8 mouse cellular contexts compared by ENCODE assay signal in the genomic region with DNA sequence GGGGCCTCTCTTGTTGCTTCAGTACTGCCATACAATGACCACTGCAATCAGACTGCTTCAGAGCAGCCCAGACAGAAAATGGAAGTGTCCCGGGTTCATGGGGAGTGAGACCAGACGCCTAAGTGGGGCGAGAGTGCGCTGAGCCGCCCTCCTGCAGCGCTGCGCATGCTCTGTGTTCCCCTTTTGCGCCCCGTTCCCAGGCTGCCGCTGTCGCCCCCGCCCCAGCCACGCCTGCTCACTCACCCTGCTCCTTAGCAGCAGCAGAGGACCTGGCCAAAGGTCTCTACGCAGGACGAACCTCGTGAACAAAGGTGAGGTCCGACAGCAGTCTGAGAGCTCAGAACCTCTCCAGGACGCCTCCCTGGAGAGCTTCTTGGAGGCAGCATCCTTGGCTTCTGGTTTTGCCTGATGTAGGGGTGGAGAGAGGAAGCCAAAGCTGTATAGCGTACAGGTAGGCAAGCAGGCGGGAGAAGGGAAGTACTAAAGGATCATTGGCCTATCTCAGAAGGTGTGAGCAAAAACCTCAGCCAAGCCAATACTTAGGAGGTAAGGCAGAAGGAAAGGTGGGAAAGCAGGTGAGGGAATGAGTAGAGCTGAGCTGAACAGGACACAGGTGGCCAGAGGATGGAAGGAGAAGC. TPM values are rescaled to one million over a fixed set of nuclear protein-coding genes. Genes with fewer than 3 reads are reported as not detected.
DNase-seq lines count a peak whose midpoint lies in the region; ATAC-seq and TF ChIP-seq lines count a peak whose summit lies in the region.

A gene (plus strand): TSS at position 217 of the 638 bp plus-strand sequence.

- ATAC-seq in heart, embryonic 12.5 days (ENCODE audit: insufficient number of reproducible peaks, low FRiP score) = no peak
- no peak for ATAC-seq in forebrain, embryonic 13.5 days

- WGBS in heart, embryonic 12.5 days = 9% methylated on average over 20 of the region's 20 CpGs
- 18% methylated on average over 18 of the region's 20 CpGs for WGBS in forebrain, embryonic 13.5 days

- peak within 1 kb of the TSS; percentile 68 for H3K4me2 ChIP-seq in heart, embryonic 12.5 days
- peak within 1 kb of the TSS; percentile 57 for H3K4me2 ChIP-seq in forebrain, embryonic 13.5 days
- peak within 1 kb of the TSS; percentile 38 for H3K4me2 ChIP-seq in myocyte (ENCODE audit: low read depth)

- DNase-seq in heart, postnatal 36 days = no peak
- peak; percentile 8 for DNase-seq in R1 (ENCODE audit: low read depth, low spot score)
- peak; percentile 3 to 49 for DNase-seq in kidney, postnatal 36 days
- no peak for DNase-seq in gastrocnemius, postnatal 4 days (ENCODE audit: low spot score in 2 of 2)
- DNase-seq in gastrocnemius, adult 8-10 months (ENCODE audit: low spot score in 2 of 2) = no peak

- H3K4me1 ChIP-seq in heart, embryonic 12.5 days (replicated peaks) = no peaks in the 10 kb centered on the region
- no peaks in the 10 kb centered on the region for H3K4me1 ChIP-seq in forebrain, embryonic 13.5 days

- H3ac ChIP-seq in myocyte (ENCODE audit: control insufficient read depth, insufficient read length) = no peak within 1 kb of the TSS

- H3K27ac ChIP-seq in heart, embryonic 12.5 days (ENCODE audit: poor library complexity, severe bottlenecking) = no peak within 1 kb of the TSS
- H3K27ac ChIP-seq in forebrain, embryonic 13.5 days = no peak within 1 kb of the TSS

- no peaks in the 10 kb centered on the region for H3K36me3 ChIP-seq in heart, embryonic 12.5 days
- H3K36me3 ChIP-seq in forebrain, embryonic 13.5 days (ENCODE audit: poor library complexity, severe bottlenecking) = no peaks in the 10 kb centered on the region
- no peaks in the 10 kb centered on the region for H3K36me3 ChIP-seq in myocyte (ENCODE audit: control insufficient read depth, insufficient read depth)

- peak within 1 kb of the TSS; percentile 30 for H3K4me3 ChIP-seq in heart, embryonic 12.5 days
- H3K4me3 ChIP-seq in forebrain, embryonic 13.5 days = peak within 1 kb of the TSS; percentile 32
- H3K4me3 ChIP-seq in myocyte = no peak within 1 kb of the TSS

- H3K27me3 ChIP-seq in heart, embryonic 12.5 days (replicated peaks) = peaks cover 32% of the 10 kb centered on the region
- 0 out of 2 replicates have a peak, but pooled peaks cover 3% of the 10 kb centered on the region for H3K27me3 ChIP-seq in forebrain, embryonic 13.5 days
- H3K27me3 ChIP-seq in myocyte (ENCODE audit: control insufficient read depth, insufficient read depth, insufficient read length) = peaks cover 5% of the 10 kb centered on the region

- 0 out of 2 replicates have a peak, but pooled peaks cover 4% of the 10 kb centered on the region for H3K9me3 ChIP-seq in heart, embryonic 12.5 days (replicated peaks)
- no peaks in the 10 kb centered on the region; the same call in 1 of the 2 replicates for H3K9me3 ChIP-seq in forebrain, embryonic 13.5 days (replicated peaks)

- 0 out of 2 replicates have a peak within 1 kb of the TSS, but pooled peaks have one; percentile 7 for H3K9ac ChIP-seq in heart, embryonic 12.5 days
- H3K9ac ChIP-seq in forebrain, embryonic 13.5 days = no peak within 1 kb of the TSS

- intact Hi-C loops in heart, postnatal 36 days (cut with DNase I) = no loop called here

- TF ChIP-seq POLR2A in myocyte (IDR thresholded peaks at IDR 0.05; ENCODE audit: insufficient read length, low read depth) = no peak

- H3K79me2 ChIP-seq in myocyte (ENCODE audit: control insufficient read depth, insufficient read depth) = no peaks in the 10 kb centered on the region

TF ChIP-seq in myocyte, 11 proteins besides CTCF, POLR2A, EP300 and RAD21:
- TF ChIP-seq MAX (IDR thresholded peaks at IDR 0.05; ENCODE audit: low read depth) (no peak), POLR2AphosphoS2 (IDR thresholded peaks at IDR 0.05; ENCODE audit: insufficient read length, low read depth) (no peak), TCF3 (IDR thresholded peaks at IDR 0.05; ENCODE audit: insufficient read length, low read depth) (no peak)

RNA-seq across cellular contexts. Expression of the gene that starts here (rescaled TPM):
- not detected in 2 replicates for polyA plus RNA-seq in heart, embryonic 12.5 days (2016; fragmentation: Nextera tagmentation; extraction: Ambion mirVana)
- not detected for total RNA-seq in heart, postnatal 36 days (2021)
- 0.19 and 0.39 TPM in 2 replicates for polyA plus RNA-seq in forebrain, embryonic 13.5 days (2015; fragmentation: Nextera tagmentation; extraction: Ambion mirVana)
- not detected for polyA plus RNA-seq in myocyte (2012; fragmentation: generic; extraction: Trizol)
- total RNA-seq in gastrocnemius, postnatal 4 days (2021) = not detected
- not detected for total RNA-seq in gastrocnemius, adult 8-10 months (2022)

Comparison
In these comparisons a context has a peak if more than half of its experiments do, and no peak if none do; other contexts are left out.
1. DNase-seq: peak in R1 (single experiment) and kidney, postnatal 36 days (2 of 2); none in heart, postnatal 36 days (0 of 2), gastrocnemius, postnatal 4 days (0 of 2) and gastrocnemius, adult 8-10 months (0 of 2).
2. Peak in every context shown above with its lines, with median percentiles within 50 percentile points of each other: H3K4me2 ChIP-seq.